Mouse (Mus musculus) thymus, adult 2 months (tissue): ENCODE data around the gene Caap1.

ENCODE experiments used
- CTCF ChIP-seq: fragments of 200-500 bp; IDR thresholded peaks from 2 replicates; pipeline ENCODE4 v1.5.1; 2012; ENCODE audit warnings: mild to moderate bottlenecking, control low read depth, low read length, moderate library complexity, borderline replicate concordance; ENCODE audit not compliant: control insufficient read depth, poor library complexity, insufficient read depth; ENCODE audit errors: extremely low read depth
- POLR2A ChIP-seq: fragments of 200-500 bp; IDR thresholded peaks from 2 replicates; pipeline ENCODE4 v1.6.1; 2012; ENCODE audit warnings: mild to moderate bottlenecking, low read length, control low read depth, moderate library complexity; ENCODE audit not compliant: control insufficient read depth, poor library complexity, insufficient read depth; ENCODE audit errors: extremely low read depth

- TF ChIP-seq CTCF = no peak
- TF ChIP-seq POLR2A = no peak
Observed at GRCm38 (mm10) chr4:94559266-94559665, 2.7 kb upstream of the Caap1 start.
